Mouse (Mus musculus) liver, embryonic 15.5 days (tissue): ENCODE data around the gene Gm7682. TPM values are rescaled to one million over a fixed set of nuclear protein-coding genes. Genes with fewer than 3 reads are reported as not detected.
"Not testable (repeated sequence)": the region's sequence is repeated elsewhere in the genome, so short reads cannot be mapped to it uniquely, and the experiment has no call there.

Source experiments
- ATAC-seq: fragments of 200-750 bp; cut with Nextera tagmentation; 2 replicates; pipeline ENCODE4 v1.8.0; 2017; ENCODE audit warnings: moderate number of reproducible peaks, mild to moderate bottlenecking, moderate library complexity; ENCODE audit not compliant: insufficient read depth
- H3K27ac ChIP-seq: fragments of 300-500 bp; sonication (generic); replicated peaks from 2 replicates; pipeline ENCODE4 v1.5.1; 2015; ENCODE audit warnings: mild to moderate bottlenecking, inconsistent platforms
- H3K27me3 ChIP-seq: fragments of 300-500 bp; sonication (generic); 2 replicates; pipeline ENCODE4 v1.6.1; 2015; ENCODE audit warnings: mild to moderate bottlenecking, inconsistent platforms
- H3K36me3 ChIP-seq: fragments of 300-500 bp; sonication (generic); replicated peaks from 2 replicates; pipeline ENCODE4 v1.6.1; 2015; ENCODE audit warnings: moderate library complexity, mild to moderate bottlenecking, inconsistent platforms
- H3K4me1 ChIP-seq: fragments of 300-500 bp; sonication (generic); replicated peaks from 2 replicates; pipeline ENCODE4 v1.6.1; 2015; ENCODE audit warnings: inconsistent platforms
- H3K4me2 ChIP-seq: fragments of 300-500 bp; sonication (generic); 2 replicates; pipeline ENCODE4 v1.6.1; 2015; ENCODE audit warnings: moderate library complexity, mild to moderate bottlenecking, inconsistent platforms
- H3K4me3 ChIP-seq: fragments of 300-500 bp; sonication (generic); replicated peaks from 2 replicates; pipeline ENCODE4 v1.5.1; 2015; ENCODE audit warnings: mild to moderate bottlenecking, inconsistent platforms
- H3K9ac ChIP-seq: fragments of 300-500 bp; sonication (generic); 2 replicates; pipeline ENCODE4 v1.6.1; 2015; ENCODE audit warnings: moderate library complexity, mild to moderate bottlenecking, inconsistent platforms
- H3K9me3 ChIP-seq: fragments of 300-500 bp; sonication (generic); replicated peaks from 2 replicates; pipeline ENCODE4 v1.6.1; 2016; ENCODE audit warnings: inconsistent platforms
- WGBS: fragments of 180-500 bp; shearing (Covaris S2); methylation state at CpG from one replicate; pipeline ENCODE4 v1.1.7; 2015; ENCODE audit warnings: mixed read lengths; ENCODE audit not compliant: insufficient replicate concordance; 5-methylcytosine and 5-hydroxymethylcytosine counted together
- polyA plus RNA-seq: library from polyadenylated mRNA; unstranded; fragments of >200 nt; fragmentation: Nextera tagmentation; extraction: Ambion mirVana; gene quantifications from 2 replicates; pipeline ENCODE4 v1.2.1, GENCODE M21; 2015

Gene Gm7682
- polyA plus RNA-seq: not detected in 2 replicates

DNA sequence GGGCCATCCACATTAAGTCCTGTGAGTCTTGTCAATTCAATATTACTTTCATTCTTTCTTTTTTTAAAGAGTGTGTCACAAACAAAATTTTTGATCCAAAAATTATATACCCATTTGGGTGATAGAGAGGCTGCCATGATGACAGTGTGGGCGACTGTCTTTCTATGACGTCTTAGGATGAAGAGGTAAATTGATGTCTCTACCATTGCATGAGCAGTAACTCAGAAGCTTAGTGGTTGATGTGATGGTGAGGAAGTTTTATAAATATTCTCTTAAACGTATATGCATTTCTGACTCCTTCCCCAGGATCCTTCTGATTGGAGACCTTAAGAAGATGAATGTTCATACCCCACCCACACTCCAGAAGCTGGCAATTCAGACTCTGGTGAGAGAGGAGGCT, at the start of gene Gm7682:
TSS of gene Gm7682 (plus strand) at position 301 of the 400 bp plus-strand sequence.
- not testable (repeated sequence) for ATAC-seq, H3K36me3 ChIP-seq, H3K4me3 ChIP-seq, H3K27ac ChIP-seq, H3K9ac ChIP-seq, H3K9me3 ChIP-seq, H3K27me3 ChIP-seq, H3K4me2 ChIP-seq, H3K4me1 ChIP-seq
- WGBS: no CpG with 5 or more reads among the region's 3 CpGs

Other genes with a start within 250 kb of the Gm7682 start
- not detected in 2 replicates for gene Gm3106, start 227.8 kb upstream of the Gm7682 start, polyA plus RNA-seq
- not detected in 2 replicates for gene A430089I19Rik, start 139.0 kb upstream of the Gm7682 start, polyA plus RNA-seq
- gene Gm6502, start 131.3 kb upstream of the Gm7682 start, polyA plus RNA-seq: not detected in 2 replicates
- not detected in 2 replicates for gene AA792892, start 106.0 kb upstream of the Gm7682 start, polyA plus RNA-seq
- not detected in 2 replicates for gene Gm3139, start 80.5 kb downstream of the Gm7682 start, polyA plus RNA-seq
- not detected in 2 replicates for gene Gm3147, start 170.6 kb downstream of the Gm7682 start, polyA plus RNA-seq
- gene Gm6509, start 178.2 kb downstream of the Gm7682 start, polyA plus RNA-seq: not detected in 2 replicates
- gene Gm6205, start 202.6 kb downstream of the Gm7682 start, polyA plus RNA-seq: not detected in 2 replicates